8 mouse cellular contexts compared by ENCODE assay signal in the genomic region with DNA sequence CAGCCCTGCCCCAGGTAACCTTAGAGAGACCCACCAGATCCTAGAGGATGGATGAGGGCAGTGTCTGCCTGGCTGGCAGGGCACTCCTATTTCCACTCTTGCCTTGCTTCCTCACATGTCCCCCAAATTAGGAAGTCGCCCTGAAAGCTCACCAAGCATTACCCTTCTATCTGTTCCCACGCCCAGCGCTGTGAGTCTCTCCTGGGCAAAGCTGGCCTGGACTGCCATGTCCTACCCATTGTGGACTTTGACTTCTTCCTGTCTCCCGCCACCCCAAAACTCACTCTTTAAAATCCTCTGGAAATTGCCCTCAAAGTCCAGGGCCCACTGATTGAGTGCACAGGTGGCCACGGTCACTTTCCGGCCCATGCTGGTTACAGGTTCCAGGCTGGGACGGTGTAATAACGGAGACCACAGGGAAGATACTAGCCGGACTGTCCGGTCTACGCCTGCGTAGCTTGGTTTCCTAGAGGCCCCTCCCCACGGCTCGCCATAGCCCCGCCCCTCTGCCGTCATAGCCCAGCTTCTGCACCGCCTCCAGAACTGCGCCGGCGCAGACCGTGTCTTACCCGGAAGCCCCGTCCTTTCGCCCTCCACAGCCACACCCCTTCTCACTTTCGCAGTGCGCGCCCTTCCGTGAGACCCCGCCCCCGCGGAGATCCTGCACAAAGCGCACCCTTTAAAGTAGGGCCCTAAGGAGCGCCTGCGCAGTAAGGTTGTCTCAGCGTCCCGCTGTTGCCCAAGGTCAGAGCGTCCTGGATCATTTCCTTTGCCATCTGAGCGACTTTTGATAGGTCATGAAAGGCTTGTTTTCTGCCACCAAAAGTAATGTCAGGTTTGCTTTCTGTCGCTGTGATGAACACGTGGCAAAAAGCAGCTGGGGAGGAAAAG. TPM values are rescaled to one million over a fixed set of nuclear protein-coding genes. Genes with fewer than 3 reads are reported as not detected.
DNase-seq lines count a peak whose midpoint lies in the region; ATAC-seq and TF ChIP-seq lines count a peak whose summit lies in the region.

Gene Nadsyn1 (minus strand): TSS at position 475 of the 891 bp plus-strand sequence.
Gene Dhcr7 (plus strand): TSS at position 771 of the 891 bp plus-strand sequence.

- no peaks in the 10 kb centered on the region; the same call in 1 of the 2 replicates for H3K4me1 ChIP-seq in bone marrow, adult 2 months (ENCODE audit: control insufficient read depth, insufficient read depth, low read length)
- peaks cover 14% of the 10 kb centered on the region for H3K4me1 ChIP-seq in embryonic facial prominence, embryonic 15.5 days
- peaks cover 11% of the 10 kb centered on the region for H3K4me1 ChIP-seq in kidney, embryonic 14.5 days (ENCODE audit: control insufficient read depth, insufficient read depth, low read length)
- peaks cover 11% of the 10 kb centered on the region for H3K4me1 ChIP-seq in limb, embryonic 15.5 days

- peak within 1 kb of the TSS; percentile 44 for H3K27ac ChIP-seq in bone marrow, adult 2 months (ENCODE audit: control insufficient read depth, insufficient read depth, low read depth, low read length, poor library complexity)
- peak within 1 kb of the TSS; percentile 82 for H3K27ac ChIP-seq in embryonic facial prominence, embryonic 15.5 days (replicated peaks)
- peak within 1 kb of the TSS; percentile 82 for H3K27ac ChIP-seq in kidney, embryonic 14.5 days (ENCODE audit: low read depth, low read length)
- peak within 1 kb of the TSS; percentile 79 for H3K27ac ChIP-seq in limb, embryonic 15.5 days

- no peaks in the 10 kb centered on the region for H3K9me3 ChIP-seq in embryonic facial prominence, embryonic 15.5 days (replicated peaks)
- H3K9me3 ChIP-seq in kidney, embryonic 14.5 days (ENCODE audit: control insufficient read depth, low read length), result no peaks in the 10 kb centered on the region
- no peaks in the 10 kb centered on the region for H3K9me3 ChIP-seq in limb, embryonic 15.5 days

- no peaks in the 10 kb centered on the region for H3K27me3 ChIP-seq in embryonic facial prominence, embryonic 15.5 days
- H3K27me3 ChIP-seq in kidney, embryonic 14.5 days (ENCODE audit: control insufficient read depth, insufficient read depth, low read length), result no peaks in the 10 kb centered on the region
- H3K27me3 ChIP-seq in limb, embryonic 15.5 days, result no peaks in the 10 kb centered on the region

- TF ChIP-seq CTCF in bone marrow, adult 2 months (IDR thresholded peaks at IDR 0.05; ENCODE audit: control insufficient read depth, insufficient read depth, low read length), result no peak

- peak; percentile 99 for DNase-seq in 416B (ENCODE audit: low read depth)
- peak; percentile 99 for DNase-seq in heart, adult 9 months (ENCODE audit: low spot score in 2 of 2)
- peak; percentile 97 to 98 for DNase-seq in monocyte, adult 2 months (ENCODE audit: low read depth in 1 of 2, low spot score in 2 of 2)
- peak; percentile 99 for DNase-seq in spleen, postnatal 36 days (ENCODE audit: low spot score in 2 of 2)

- peak; percentile 46; the same call in 1 of the 2 replicates for TF ChIP-seq POLR2A in bone marrow, adult 2 months (IDR thresholded peaks at IDR 0.05; ENCODE audit: borderline replicate concordance, control insufficient read depth, low read depth, low read length)

- peak within 1 kb of the TSS; percentile 50 for H3K9ac ChIP-seq in embryonic facial prominence, embryonic 15.5 days
- H3K9ac ChIP-seq in kidney, embryonic 14.5 days (ENCODE audit: low read depth, low read length), result peak within 1 kb of the TSS; percentile 75
- peak within 1 kb of the TSS; percentile 55 for H3K9ac ChIP-seq in limb, embryonic 15.5 days

- peak; percentile 99 for ATAC-seq in embryonic facial prominence, embryonic 15.5 days (ENCODE audit: insufficient number of reproducible peaks, low FRiP score, low TSS enrichment, low read depth)
- peak; percentile 98 for ATAC-seq in kidney, embryonic 14.5 days (ENCODE audit: low FRiP score, low TSS enrichment)
- peak; percentile 97 for ATAC-seq in limb, embryonic 15.5 days (ENCODE audit: insufficient number of reproducible peaks, low FRiP score, low TSS enrichment, low read depth)

- peaks cover 8% of the 10 kb centered on the region; the same call in 1 of the 2 replicates for H3K36me3 ChIP-seq in embryonic facial prominence, embryonic 15.5 days
- H3K36me3 ChIP-seq in kidney, embryonic 14.5 days (ENCODE audit: control insufficient read depth, insufficient read depth, low read length), result peaks cover 5% of the 10 kb centered on the region; the same call in 1 of the 2 replicates
- H3K36me3 ChIP-seq in limb, embryonic 15.5 days, result peaks cover 11% of the 10 kb centered on the region

- peak within 1 kb of the TSS; percentile 83 for H3K4me3 ChIP-seq in bone marrow, adult 2 months (replicated peaks; ENCODE audit: control insufficient read depth, low read depth, low read length)
- peak within 1 kb of the TSS; percentile 56 for H3K4me3 ChIP-seq in embryonic facial prominence, embryonic 15.5 days (replicated peaks)
- H3K4me3 ChIP-seq in kidney, embryonic 14.5 days (ENCODE audit: low read length), result peak within 1 kb of the TSS; percentile 67
- peak within 1 kb of the TSS; percentile 65 for H3K4me3 ChIP-seq in limb, embryonic 15.5 days

- under 1% methylated on average over 38 of the region's 40 CpGs for WGBS in bone marrow, adult 2 months
- WGBS in embryonic facial prominence, embryonic 15.5 days, result under 1% methylated on average over 40 of the region's 40 CpGs
- WGBS in kidney, embryonic 14.5 days, result under 1% methylated on average over 40 of the region's 40 CpGs
- under 1% methylated on average over 40 of the region's 40 CpGs for WGBS in limb, embryonic 15.5 days

- peak within 1 kb of the TSS; percentile 73 for H3K4me2 ChIP-seq in embryonic facial prominence, embryonic 15.5 days (replicated peaks)
- H3K4me2 ChIP-seq in kidney, embryonic 14.5 days (replicated peaks; ENCODE audit: low read depth, low read length), result peak within 1 kb of the TSS; percentile 77
- peak within 1 kb of the TSS; percentile 70 for H3K4me2 ChIP-seq in limb, embryonic 15.5 days

RNA-seq across cellular contexts. Expression of gene Nadsyn1, which starts in this region (rescaled TPM):
- polyA plus RNA-seq in bone marrow, adult 2 months (2011; ENCODE audit: insufficient read depth, insufficient read length, low replicate concordance, missing spikeins), result 2.3 and 4.4 TPM in 2 replicates
- polyA plus RNA-seq in embryonic facial prominence, embryonic 15.5 days (2015; fragmentation: Nextera tagmentation; extraction: Ambion mirVana), result 8.0 and 8.3 TPM in 2 replicates
- polyA plus RNA-seq in kidney, embryonic 14.5 days (2014; fragmentation: Nextera tagmentation; extraction: Ambion mirVana), result 5.2 and 9.6 TPM in 2 replicates
- 6.6 and 6.7 TPM in 2 replicates for polyA plus RNA-seq in limb, embryonic 15.5 days (2015; fragmentation: Nextera tagmentation; extraction: Ambion mirVana)

RNA-seq across cellular contexts. Expression of gene Dhcr7, which starts in this region (rescaled TPM):
- polyA plus RNA-seq in bone marrow, adult 2 months (2011; ENCODE audit: insufficient read depth, insufficient read length, low replicate concordance, missing spikeins), result 7.4 and 8.5 TPM in 2 replicates
- polyA plus RNA-seq in embryonic facial prominence, embryonic 15.5 days (2015; fragmentation: Nextera tagmentation; extraction: Ambion mirVana), result 39.3 and 47.7 TPM in 2 replicates
- 25.5 and 42.5 TPM in 2 replicates for polyA plus RNA-seq in kidney, embryonic 14.5 days (2014; fragmentation: Nextera tagmentation; extraction: Ambion mirVana)
- polyA plus RNA-seq in limb, embryonic 15.5 days (2015; fragmentation: Nextera tagmentation; extraction: Ambion mirVana), result 45.2 and 46.8 TPM in 2 replicates

Comparison
In these comparisons a context has a peak if more than half of its experiments do, and no peak if none do; other contexts are left out.
1. Peak in every context shown above with its lines: DNase-seq, ATAC-seq, H3K4me3 ChIP-seq and H3K27ac ChIP-seq.